Mouse (Mus musculus) testis, adult 2 months (tissue): ENCODE measurements around the gene Alox12b.

Source experiments
- CTCF ChIP-seq: fragments of 200-500 bp; IDR thresholded peaks from 2 replicates; pipeline ENCODE4 v1.5.1; 2012; ENCODE audit warnings: low read depth, mild to moderate bottlenecking, inconsistent platforms, low read length, moderate library complexity; ENCODE audit not compliant: control insufficient read depth, insufficient read depth, insufficient replicate concordance
- POLR2A ChIP-seq: fragments of 200-500 bp; IDR thresholded peaks from 2 replicates; pipeline ENCODE4 v1.6.1; 2012; ENCODE audit warnings: low read depth, mild to moderate bottlenecking, inconsistent platforms, low read length, moderate library complexity; ENCODE audit not compliant: control insufficient read depth

DNA sequence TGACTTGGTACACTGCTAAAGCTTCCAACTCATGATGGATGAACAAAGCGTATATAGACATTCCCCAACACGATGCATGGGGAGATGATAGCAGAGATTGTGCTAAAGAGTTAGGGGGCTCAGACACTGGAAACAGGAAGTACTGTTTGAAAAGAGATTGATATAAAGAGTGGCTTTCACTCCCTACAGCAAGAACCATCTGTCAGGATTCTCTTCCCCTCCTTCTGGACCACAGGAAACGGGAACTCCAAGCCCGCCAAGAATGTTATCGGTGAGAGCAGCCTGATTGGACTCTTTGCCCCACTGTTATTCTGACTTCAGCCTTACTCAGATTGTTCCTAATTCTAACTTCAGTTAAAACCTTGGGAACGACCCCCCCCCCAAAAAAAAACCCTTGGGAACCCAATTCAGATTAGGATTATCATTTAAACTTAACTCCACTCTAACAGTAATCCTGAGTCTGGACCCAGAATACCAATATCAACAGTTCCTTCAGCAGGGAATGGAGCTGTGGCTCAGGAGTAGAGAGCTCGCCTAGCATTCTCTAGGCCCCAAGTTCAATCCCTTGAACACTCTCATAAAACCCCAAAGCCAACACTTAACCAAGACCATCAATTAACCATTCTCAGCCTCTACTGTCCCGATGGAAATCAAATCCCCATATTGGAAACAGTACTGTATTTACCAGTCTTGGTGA is 28.2 kb upstream of the Alox12b start:
- TF ChIP-seq POLR2A (no peak), CTCF (no peak)
